Mouse (Mus musculus): ENCODE data around the gene Ccdc183. TPM values are rescaled to one million over a fixed set of nuclear protein-coding genes. Genes with fewer than 3 reads are reported as not detected.

The Ccdc183 gene
- polyA plus RNA-seq, 1 experiment from 2014 or later: 0.11 TPM

- peaks cover 42% of the 10 kb centered on the region for H3K4me1 ChIP-seq (ENCODE audit: control insufficient read depth, insufficient read depth, low read length)
- 76% methylated on average over 16 of the region's 16 CpGs for WGBS
Observed at GRCm38 (mm10) chr2:25576028-25576850, 41.2 kb downstream of the Ccdc183 start.

GRCm38 (mm10) chr2:25575432-25576027 lies 41.9 kb downstream of the Ccdc183 start:
- Histone ChIP-seq H3K4me1 (ENCODE audit: control insufficient read depth, insufficient read depth, low read length) (peaks cover 39% of the 10 kb centered on the region), H3K4me2 (ENCODE audit: low read depth, low read length) (peak overlapping the region; percentile 82), H3K27me3 (ENCODE audit: control insufficient read depth, insufficient read depth, low read length) (peaks cover 45% of the 10 kb centered on the region), H3K4me3 (ENCODE audit: low read length) (peak overlapping the region; percentile 60), H3K9me3 (replicated peaks; ENCODE audit: control insufficient read depth, low read length) (no peaks in the 10 kb centered on the region), H3K27ac (ENCODE audit: low read length) (peak overlapping the region; percentile 91), H3K9ac (ENCODE audit: low read length) (peak overlapping the region; percentile 73), H3K36me3 (ENCODE audit: control insufficient read depth, insufficient read depth) (0 out of 2 replicates have a peak, but pooled peaks cover 3% of the 10 kb centered on the region)
- 0 out of 2 replicates have a peak, but pooled peaks have one; percentile 4 for ATAC-seq (replicated peaks; ENCODE audit: extremely low read depth, insufficient read depth, low FRiP score)
- WGBS: 7% methylated on average over 21 of the region's 21 CpGs

More at GRCm38 (mm10) chr2:25576028-25576850, 41.2 kb downstream of the Ccdc183 start:
- Histone ChIP-seq H3K36me3 (ENCODE audit: control insufficient read depth, insufficient read depth) (0 out of 2 replicates have a peak, but pooled peaks cover 3% of the 10 kb centered on the region), H3K9ac (ENCODE audit: low read length) (no peak overlapping the region), H3K4me3 (ENCODE audit: low read length) (no peak overlapping the region), H3K27me3 (ENCODE audit: control insufficient read depth, insufficient read depth, low read length) (peaks cover 49% of the 10 kb centered on the region), H3K27ac (ENCODE audit: low read length) (no peak overlapping the region), H3K4me2 (ENCODE audit: low read depth, low read length) (no peak overlapping the region), H3K9me3 (replicated peaks; ENCODE audit: control insufficient read depth, low read length) (no peaks in the 10 kb centered on the region)
- ATAC-seq (replicated peaks; ENCODE audit: extremely low read depth, insufficient read depth, low FRiP score): no peak

GRCm38 (mm10) chr2:25574579-25575431 lies 42.7 kb downstream of the Ccdc183 start, which contains the start of the genes Mamdc4 and Phpt1:
Gene Mamdc4, minus strand, starts transcription at chr2:25574845.
Gene Phpt1, minus strand, starts transcription at chr2:25575224.
- Histone ChIP-seq H3K4me2 (ENCODE audit: low read depth, low read length) (peak within 1 kb of the TSS; percentile 82), H3K27me3 (ENCODE audit: control insufficient read depth, insufficient read depth, low read length) (peaks cover 37% of the 10 kb centered on the region), H3K9me3 (replicated peaks; ENCODE audit: control insufficient read depth, low read length) (no peaks in the 10 kb centered on the region), H3K9ac (ENCODE audit: low read length) (peak within 1 kb of the TSS; percentile 73), H3K36me3 (ENCODE audit: control insufficient read depth, insufficient read depth) (0 out of 2 replicates have a peak, but pooled peaks cover 3% of the 10 kb centered on the region), H3K27ac (ENCODE audit: low read length) (peak within 1 kb of the TSS; percentile 91), H3K4me1 (ENCODE audit: control insufficient read depth, insufficient read depth, low read length) (peaks cover 38% of the 10 kb centered on the region), H3K4me3 (ENCODE audit: low read length) (peak within 1 kb of the TSS; percentile 60)
- ATAC-seq (replicated peaks; ENCODE audit: extremely low read depth, insufficient read depth, low FRiP score): peak; percentile 97
- under 1% methylated on average over 41 of the region's 45 CpGs for WGBS

GRCm38 (mm10) chr2:25574136-25574535 lies 43.3 kb downstream of the Ccdc183 start:
- Histone ChIP-seq H3K27ac (ENCODE audit: low read length) (peak overlapping the region; percentile 91), H3K9ac (ENCODE audit: low read length) (peak overlapping the region; percentile 72), H3K4me1 (ENCODE audit: control insufficient read depth, insufficient read depth, low read length) (peaks cover 32% of the 10 kb centered on the region), H3K4me2 (ENCODE audit: low read depth, low read length) (peak overlapping the region; percentile 82), H3K9me3 (replicated peaks; ENCODE audit: control insufficient read depth, low read length) (no peaks in the 10 kb centered on the region), H3K4me3 (ENCODE audit: low read length) (peak overlapping the region; percentile 60), H3K27me3 (ENCODE audit: control insufficient read depth, insufficient read depth, low read length) (peaks cover 31% of the 10 kb centered on the region), H3K36me3 (ENCODE audit: control insufficient read depth, insufficient read depth) (peaks cover 7% of the 10 kb centered on the region; the same call in 1 of the 2 replicates)
- 14% methylated on average over 11 of the region's 11 CpGs for WGBS
- ATAC-seq (replicated peaks; ENCODE audit: extremely low read depth, insufficient read depth, low FRiP score): no peak

GRCm38 (mm10) chr2:25573068-25573467 lies 44.4 kb downstream of the Ccdc183 start:
- no peak for ATAC-seq (replicated peaks; ENCODE audit: extremely low read depth, insufficient read depth, low FRiP score)
- peaks cover 20% of the 10 kb centered on the region for H3K27me3 ChIP-seq (ENCODE audit: control insufficient read depth, insufficient read depth, low read length)
- peaks cover 13% of the 10 kb centered on the region for H3K36me3 ChIP-seq (ENCODE audit: control insufficient read depth, insufficient read depth)
- WGBS: 83% methylated on average over 2 of the region's 2 CpGs
- no peak overlapping the region for H3K4me3 ChIP-seq (ENCODE audit: low read length)
- H3K9ac ChIP-seq (ENCODE audit: low read length): no peak overlapping the region
- H3K9me3 ChIP-seq (replicated peaks; ENCODE audit: control insufficient read depth, low read length): no peaks in the 10 kb centered on the region
- peaks cover 29% of the 10 kb centered on the region for H3K4me1 ChIP-seq (ENCODE audit: control insufficient read depth, insufficient read depth, low read length)
- no peak overlapping the region for H3K27ac ChIP-seq (ENCODE audit: low read length)
- no peak overlapping the region for H3K4me2 ChIP-seq (ENCODE audit: low read depth, low read length)

- Histone ChIP-seq H3K36me3 (ENCODE audit: control insufficient read depth, insufficient read depth) (peaks cover 13% of the 10 kb centered on the region), H3K9me3 (replicated peaks; ENCODE audit: control insufficient read depth, low read length) (no peaks in the 10 kb centered on the region), H3K27me3 (ENCODE audit: control insufficient read depth, insufficient read depth, low read length) (peaks cover 1% of the 10 kb centered on the region), H3K4me3 (ENCODE audit: low read length) (no peak overlapping the region), H3K9ac (ENCODE audit: low read length) (no peak overlapping the region), H3K27ac (ENCODE audit: low read length) (no peak overlapping the region), H3K4me2 (ENCODE audit: low read depth, low read length) (no peak overlapping the region), H3K4me1 (ENCODE audit: control insufficient read depth, insufficient read depth, low read length) (peaks cover 20% of the 10 kb centered on the region)
- WGBS: 83% methylated on average over 4 of the region's 4 CpGs
- no peak for ATAC-seq (replicated peaks; ENCODE audit: extremely low read depth, insufficient read depth, low FRiP score)
Observed at GRCm38 (mm10) chr2:25571221-25571620, 46.3 kb downstream of the Ccdc183 start.

- Histone ChIP-seq H3K9me3 (replicated peaks; ENCODE audit: control insufficient read depth, low read length) (no peaks in the 10 kb centered on the region), H3K4me2 (ENCODE audit: low read depth, low read length) (no peak overlapping the region), H3K9ac (ENCODE audit: low read length) (no peak overlapping the region), H3K36me3 (ENCODE audit: control insufficient read depth, insufficient read depth) (peaks cover 19% of the 10 kb centered on the region), H3K4me3 (ENCODE audit: low read length) (no peak overlapping the region), H3K27ac (ENCODE audit: low read length) (no peak overlapping the region), H3K27me3 (ENCODE audit: control insufficient read depth, insufficient read depth, low read length) (no peaks in the 10 kb centered on the region), H3K4me1 (ENCODE audit: control insufficient read depth, insufficient read depth, low read length) (peaks cover 14% of the 10 kb centered on the region)
- ATAC-seq (replicated peaks; ENCODE audit: extremely low read depth, insufficient read depth, low FRiP score): no peak
- WGBS: 94% methylated on average over 3 of the region's 3 CpGs
Observed at GRCm38 (mm10) chr2:25569323-25569722, 48.2 kb downstream of the Ccdc183 start.

GRCm38 (mm10) chr2:25568473-25569019 lies 48.9 kb downstream of the Ccdc183 start:
- Histone ChIP-seq H3K9ac (ENCODE audit: low read length) (no peak overlapping the region), H3K36me3 (ENCODE audit: control insufficient read depth, insufficient read depth) (peaks cover 23% of the 10 kb centered on the region), H3K27me3 (ENCODE audit: control insufficient read depth, insufficient read depth, low read length) (no peaks in the 10 kb centered on the region), H3K27ac (ENCODE audit: low read length) (no peak overlapping the region), H3K4me3 (ENCODE audit: low read length) (no peak overlapping the region), H3K4me2 (ENCODE audit: low read depth, low read length) (no peak overlapping the region), H3K9me3 (replicated peaks; ENCODE audit: control insufficient read depth, low read length) (no peaks in the 10 kb centered on the region), H3K4me1 (ENCODE audit: control insufficient read depth, insufficient read depth, low read length) (peaks cover 8% of the 10 kb centered on the region)
- no peak for ATAC-seq (replicated peaks; ENCODE audit: extremely low read depth, insufficient read depth, low FRiP score)
- 82% methylated on average over 6 of the region's 6 CpGs for WGBS
